11 mouse cellular contexts compared by ENCODE assay signal in genomic region chr13:101664010-101664409, GRCm38 (mm10).
DNase-seq lines count a peak whose midpoint lies in the region; ATAC-seq lines count a peak whose summit lies in the region.
"Had no signal": no experiment of that assay in that cellular context is flagged by ENCODE, and none has a peak within 500 bp of the region (broad histone marks: within the 10 kb centered on the region; RNA-seq: fewer than 3 reads in every experiment).

No protein-coding gene starts in this region.

- H3K9me3 ChIP-seq in liver, embryonic 13.5 days (replicated peaks): no peaks in the 10 kb centered on the region
- peaks cover 8% of the 10 kb centered on the region for H3K9me3 ChIP-seq in hindbrain, embryonic 13.5 days

- peaks cover 58% of the 10 kb centered on the region for H3K4me1 ChIP-seq in liver, embryonic 13.5 days (replicated peaks)
- H3K4me1 ChIP-seq in hindbrain, embryonic 13.5 days (replicated peaks): no peaks in the 10 kb centered on the region
- H3K4me1 ChIP-seq: neural tube, embryonic 12.5 days had no signal

- DNase-seq in lung, postnatal 25 days (ENCODE audit: low spot score): peak; percentile 63
- no peak for DNase-seq in lung, postnatal 14 days
- DNase-seq in T-cell, adult 2 months (ENCODE audit: low spot score): peak; percentile 46
- DNase-seq in liver, embryonic 13.5 days: no peak
- peak; percentile 66 for DNase-seq in naive thymus-derived CD4-positive, alpha-beta T cell, adult 2 months (ENCODE audit: low read depth)
- DNase-seq in heart, postnatal 36 days: no peak
- DNase-seq in adrenal gland, adult 18-20 months (ENCODE audit: low spot score in 2 of 2): no peak
- DNase-seq: kidney, postnatal 25 days; right cerebral cortex, adult 18-20 months had no signal

- H3K36me3 ChIP-seq in liver, embryonic 13.5 days: no peaks in the 10 kb centered on the region
- no peaks in the 10 kb centered on the region for H3K36me3 ChIP-seq in hindbrain, embryonic 13.5 days
- H3K36me3 ChIP-seq: neural tube, embryonic 12.5 days had no signal

- H3K9ac ChIP-seq in liver, embryonic 13.5 days: 0 out of 2 replicates have a peak overlapping the region, but pooled peaks have one; percentile 7
- no peak overlapping the region for H3K9ac ChIP-seq in hindbrain, embryonic 13.5 days
- H3K9ac ChIP-seq: neural tube, embryonic 12.5 days had no signal

- H3K4me3 ChIP-seq in liver, embryonic 13.5 days (replicated peaks): no peak overlapping the region
- H3K4me3 ChIP-seq in hindbrain, embryonic 13.5 days: no peak overlapping the region
- H3K4me3 ChIP-seq: neural tube, embryonic 12.5 days had no signal

- intact Hi-C loops in heart, postnatal 36 days (cut with DNase I): no loop called here

- 18% methylated on average over 5 of the region's 5 CpGs for WGBS in liver, embryonic 13.5 days (ENCODE audit: insufficient replicate concordance)
- 81% methylated on average over 5 of the region's 5 CpGs for WGBS in hindbrain, embryonic 13.5 days

- no peak; the same call in 1 of the 2 replicates for ATAC-seq in liver, embryonic 13.5 days (ENCODE audit: low read depth)
- ATAC-seq in hindbrain, embryonic 13.5 days (ENCODE audit: low FRiP score): no peak

- peak overlapping the region; percentile 8 for H3K4me2 ChIP-seq in liver, embryonic 13.5 days
- H3K4me2 ChIP-seq in hindbrain, embryonic 13.5 days: no peak overlapping the region
- H3K4me2 ChIP-seq: neural tube, embryonic 12.5 days had no signal

- no peaks in the 10 kb centered on the region for H3K27me3 ChIP-seq in liver, embryonic 13.5 days
- H3K27me3 ChIP-seq in hindbrain, embryonic 13.5 days: no peaks in the 10 kb centered on the region
- H3K27me3 ChIP-seq: neural tube, embryonic 12.5 days had no signal

- peak overlapping the region; percentile 19; the same call in 1 of the 2 replicates for H3K27ac ChIP-seq in liver, embryonic 13.5 days
- no peak overlapping the region for H3K27ac ChIP-seq in hindbrain, embryonic 13.5 days
- H3K27ac ChIP-seq: neural tube, embryonic 12.5 days had no signal

Comparison
In these comparisons a context has a peak if more than half of its experiments do, and no peak if none do; other contexts are left out.
1. DNase-seq: peak in lung, postnatal 25 days (single experiment), T-cell, adult 2 months (single experiment) and naive thymus-derived CD4-positive, alpha-beta T cell, adult 2 months (single experiment); none in lung, postnatal 14 days (single experiment), liver, embryonic 13.5 days (single experiment), heart, postnatal 36 days (0 of 2) and adrenal gland, adult 18-20 months (0 of 2).